Mouse (Mus musculus) brain, embryonic 14.5 days (tissue): ENCODE data around the gene Naip1.
"Not testable (repeated sequence)": the region's sequence is repeated elsewhere in the genome, so short reads cannot be mapped to it uniquely, and the experiment has no call there.

ENCODE experiments used
- CTCF ChIP-seq: fragments of 200-500 bp; IDR thresholded peaks from 2 replicates; pipeline ENCODE4 v1.5.1; 2012; ENCODE audit warnings: inconsistent platforms, mild to moderate bottlenecking, moderate library complexity, borderline replicate concordance; ENCODE audit not compliant: insufficient read depth, insufficient read length; ENCODE audit errors: extremely low read depth
- POLR2A ChIP-seq: fragments of 200-500 bp; IDR thresholded peaks from 2 replicates; pipeline ENCODE4 v1.6.1; 2012; ENCODE audit warnings: mild to moderate bottlenecking, inconsistent platforms, borderline replicate concordance; ENCODE audit not compliant: poor library complexity, insufficient read depth, insufficient read length, severe bottlenecking; ENCODE audit errors: extremely low read depth

DNA sequence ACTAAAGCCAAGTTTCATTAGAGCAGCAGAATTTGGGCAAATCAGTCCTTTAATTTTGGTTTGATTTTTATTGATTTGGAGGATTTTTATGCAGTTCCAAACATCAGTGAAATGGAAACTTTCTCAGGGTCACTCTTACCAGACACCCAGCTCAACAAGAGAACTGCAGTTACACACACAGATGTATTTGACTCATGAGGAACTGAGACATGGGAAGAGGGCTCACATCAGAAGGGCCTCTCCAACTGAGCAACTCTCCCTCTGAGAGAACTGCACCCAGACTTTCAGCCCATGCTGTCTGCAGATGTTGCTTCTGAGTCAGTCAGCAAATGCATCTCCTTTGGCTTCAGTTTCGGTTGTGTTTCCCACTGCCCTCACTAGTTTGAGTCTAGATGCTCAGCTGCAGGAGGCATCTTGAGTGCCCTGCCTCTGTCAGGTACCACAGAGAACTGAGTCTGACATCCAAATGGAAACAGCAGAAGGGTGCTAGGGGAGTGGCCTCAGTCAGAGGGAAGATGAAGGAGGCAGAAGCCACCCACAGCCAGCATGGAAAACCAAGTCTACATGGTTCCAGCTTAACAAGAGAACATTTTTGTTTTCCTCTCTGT, 16.0 kb downstream of the Naip1 start:
- TF ChIP-seq POLR2A, CTCF: not testable (repeated sequence)
